Mouse (Mus musculus): Measurements from ENCODE around the gene Olfr90. TPM values are rescaled to one million over a fixed set of nuclear protein-coding genes. Genes with fewer than 3 reads are reported as not detected.

The Olfr90 gene
- total and polyA plus RNA-seq, 3 experiments, result not detected

DNA sequence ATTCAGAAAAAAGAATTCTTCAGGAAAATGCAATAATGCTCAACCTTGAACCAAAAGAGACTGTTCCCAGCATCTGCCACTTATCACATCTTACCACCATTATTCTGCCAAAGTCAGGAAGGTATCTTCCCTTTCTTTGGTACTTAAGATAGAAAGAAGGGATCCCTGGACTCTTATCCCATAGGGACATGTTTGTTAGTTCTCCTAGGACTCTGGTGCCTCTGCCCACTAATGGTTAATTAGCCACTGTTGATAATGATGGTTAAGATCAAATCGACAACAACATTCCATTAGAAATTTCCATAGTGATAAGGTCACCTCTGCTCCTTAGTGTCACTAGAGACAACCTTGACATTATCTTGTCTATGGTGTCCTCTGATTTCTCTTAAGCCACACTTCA lies 9.9 kb upstream of the Olfr90 start, which contains the start of gene Olfr91:
Gene Olfr91, minus strand, starts transcription at position 101 of the 400 bp plus-strand sequence.
- H3K27ac ChIP-seq (ENCODE audit: insufficient read depth, low read depth), result no peak within 1 kb of the TSS
- no peaks in the 10 kb centered on the region for H3K9me3 ChIP-seq (replicated peaks; ENCODE audit: low read length)
- dilution Hi-C loops (cut with MboI; ENCODE audit: extremely low pct_ligation_motif_present, extremely low pct_unique_long_range_greater_than_20kb, low sequenced_read_pairs), result no loop called here
- no peak within 1 kb of the TSS for H3K4me3 ChIP-seq (replicated peaks in 1 of 3; ENCODE audit: low read depth in 2 of 3, low read length in 2 of 3, poor library complexity in 1 of 3)
- no peaks in the 10 kb centered on the region for H3K4me1 ChIP-seq (ENCODE audit: control insufficient read depth in 1 of 2, insufficient read depth in 2 of 2)
- no peak for DNase-seq (ENCODE audit: extremely low read depth)
- no peaks in the 10 kb centered on the region for H3K79me2 ChIP-seq (replicated peaks; ENCODE audit: control insufficient read depth, extremely low read depth, insufficient read depth, poor library complexity, severe bottlenecking)
- H3K4me2 ChIP-seq (ENCODE audit: insufficient read depth, low read depth, poor library complexity, severe bottlenecking), result no peak within 1 kb of the TSS
- H3K27me3 ChIP-seq (replicated peaks), result peaks cover 6% of the 10 kb centered on the region
- no peaks in the 10 kb centered on the region for H3K36me3 ChIP-seq (replicated peaks in 1 of 2; ENCODE audit: control insufficient read depth in 1 of 2, insufficient read depth in 1 of 2, low read length in 1 of 2)
- in situ Hi-C loops (cut with MboI; ENCODE audit: low pct_ligation_motif_present, low pct_unique_long_range_greater_than_20kb, low sequenced_read_pairs), result no loop called here
- H3K9ac ChIP-seq (ENCODE audit: insufficient read depth, low read depth), result no peak within 1 kb of the TSS
- TF ChIP-seq USF2 (conservative IDR thresholded peaks at IDR 0.05; ENCODE audit: low read depth, low read length), result no peak
- no peak for TF ChIP-seq E2F4 (IDR thresholded peaks at IDR 0.05; ENCODE audit: insufficient replicate concordance, low read depth, low read length)
- no peak for TF ChIP-seq GABPA (IDR thresholded peaks at IDR 0.05; ENCODE audit: insufficient replicate concordance, low read depth, low read length)
- TF ChIP-seq MYC (IDR thresholded peaks at IDR 0.05; ENCODE audit: low read depth, low read length), result no peak
- no peak for TF ChIP-seq ZKSCAN1 (IDR thresholded peaks at IDR 0.05; ENCODE audit: borderline replicate concordance, low read depth, low read length)
- TF ChIP-seq BHLHE40 (IDR thresholded peaks at IDR 0.05; ENCODE audit: low read depth, low read length), result no peak
- TF ChIP-seq MAX (IDR thresholded peaks at IDR 0.05; ENCODE audit: low read length), result no peak
- no peak for TF ChIP-seq EP300 (IDR thresholded peaks at IDR 0.05; ENCODE audit: low read length)
- no peak for TF ChIP-seq HCFC1 (IDR thresholded peaks at IDR 0.05; ENCODE audit: low read depth, low read length)
- no peak for TF ChIP-seq CTCF (conservative IDR thresholded peaks at IDR 0.05 in 1 of 2, IDR thresholded peaks at IDR 0.05 in 1 of 2; ENCODE audit: low read depth in 2 of 2, low read length in 2 of 2)
- no peak for TF ChIP-seq NELFE (IDR thresholded peaks at IDR 0.05; ENCODE audit: low read depth, low read length)

DNA sequence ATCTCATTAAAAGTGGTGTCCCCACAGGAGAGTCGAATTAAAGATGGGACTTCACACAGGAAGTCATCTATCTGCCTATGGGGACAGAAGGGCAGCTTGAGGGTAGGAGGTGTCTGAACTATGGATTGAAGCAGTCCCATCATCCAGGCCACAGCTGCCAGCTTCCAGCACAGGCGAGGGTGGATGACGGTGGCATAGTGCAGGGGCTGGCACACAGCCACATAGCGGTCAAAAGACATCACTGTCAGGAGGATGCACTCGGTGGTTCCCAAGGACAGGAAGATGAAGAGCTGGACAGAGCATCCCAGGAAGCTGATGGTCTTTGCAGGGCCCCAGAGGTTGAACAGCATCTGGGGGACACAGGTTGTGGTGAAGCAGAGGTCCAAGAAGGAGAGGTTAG lies 5.0 kb upstream of the Olfr90 start:
- TF ChIP-seq NELFE (IDR thresholded peaks at IDR 0.05; ENCODE audit: low read depth, low read length) (no peak), ZMIZ1 (IDR thresholded peaks at IDR 0.05; ENCODE audit: low read depth, low read length) (no peak), JUN (IDR thresholded peaks at IDR 0.05; ENCODE audit: insufficient read depth, low read depth, low read length) (no peak), USF2 (conservative IDR thresholded peaks at IDR 0.05; ENCODE audit: low read depth, low read length) (no peak), POLR2AphosphoS2 (IDR thresholded peaks at IDR 0.05; ENCODE audit: low read depth, low read length) (no peak), NRF1 (IDR thresholded peaks at IDR 0.05; ENCODE audit: low read depth, low read length) (no peak), SMC3 (IDR thresholded peaks at IDR 0.05; ENCODE audit: low read depth, low read length) (no peak), POLR2A (IDR thresholded peaks at IDR 0.05; ENCODE audit: low read depth, low read length) (no peak), KAT2A (IDR thresholded peaks at IDR 0.05; ENCODE audit: insufficient replicate concordance, low read length) (no peak), CHD1 (IDR thresholded peaks at IDR 0.05; ENCODE audit: low read depth, low read length) (no peak), RCOR1 (conservative IDR thresholded peaks at IDR 0.05; ENCODE audit: low read depth, low read length) (no peak), GABPA (IDR thresholded peaks at IDR 0.05; ENCODE audit: insufficient replicate concordance, low read depth, low read length) (no peak), EP300 (IDR thresholded peaks at IDR 0.05; ENCODE audit: low read length) (no peak), MXI1 (IDR thresholded peaks at IDR 0.05; ENCODE audit: low read depth, low read length) (no peak), TCF12 (IDR thresholded peaks at IDR 0.05; ENCODE audit: low read depth, low read length) (no peak), JUND (conservative IDR thresholded peaks at IDR 0.05; ENCODE audit: low read depth, low read length) (no peak)
- Histone ChIP-seq H3K36me3 (replicated peaks in 1 of 2; ENCODE audit: control insufficient read depth in 1 of 2, insufficient read depth in 1 of 2, low read length in 1 of 2) (no peaks in the 10 kb centered on the region), H3K27ac (ENCODE audit: insufficient read depth, low read depth) (no peak overlapping the region), H3K4me2 (ENCODE audit: insufficient read depth, low read depth, poor library complexity, severe bottlenecking) (no peak overlapping the region), H3K9ac (ENCODE audit: insufficient read depth, low read depth) (no peak overlapping the region), H3K9me3 (replicated peaks; ENCODE audit: low read length) (no peaks in the 10 kb centered on the region), H3K27me3 (replicated peaks) (peaks cover 14% of the 10 kb centered on the region), H3K4me1 (ENCODE audit: control insufficient read depth in 1 of 2, insufficient read depth in 2 of 2) (no peaks in the 10 kb centered on the region), H3K79me2 (replicated peaks; ENCODE audit: control insufficient read depth, extremely low read depth, insufficient read depth, poor library complexity, severe bottlenecking) (no peaks in the 10 kb centered on the region), H3K4me3 (replicated peaks in 1 of 3; ENCODE audit: low read depth in 2 of 3, low read length in 2 of 3, poor library complexity in 1 of 3) (no peak overlapping the region)
- in situ Hi-C loops (cut with MboI; ENCODE audit: low pct_ligation_motif_present, low pct_unique_long_range_greater_than_20kb, low sequenced_read_pairs), result no loop called here
- DNase-seq (ENCODE audit: extremely low read depth), result no peak
- dilution Hi-C loops (cut with MboI; ENCODE audit: extremely low pct_ligation_motif_present, extremely low pct_unique_long_range_greater_than_20kb, low sequenced_read_pairs), result no loop called here
